Mouse (Mus musculus): ENCODE measurements around the gene Iqck.

Gene Iqck

GRCm38 (mm10) chr7:118914561-118915165 is 59.1 kb downstream of the Iqck start:
- DNase-seq (ENCODE audit: low read depth), result no peak

GRCm38 (mm10) chr7:118919261-118920006 is 63.9 kb downstream of the Iqck start:
- DNase-seq (ENCODE audit: low read depth), result peak; percentile 13

- DNase-seq (ENCODE audit: low read depth), result no peak
These were observed 67.1 kb downstream of the Iqck start for GRCm38 (mm10) chr7:118922441-118923202.

- DNase-seq (ENCODE audit: low read depth), result no peak
These were observed 70.0 kb downstream of the Iqck start for GRCm38 (mm10) chr7:118925547-118925946.

GRCm38 (mm10) chr7:118926516-118927260 is 71.1 kb downstream of the Iqck start:
- DNase-seq (ENCODE audit: low read depth), result no peak

- DNase-seq (ENCODE audit: low read depth), result no peak
These were observed 71.7 kb downstream of the Iqck start for GRCm38 (mm10) chr7:118927279-118927678.

- peak; percentile 16 for DNase-seq (ENCODE audit: low read depth)
These were observed 72.8 kb downstream of the Iqck start for GRCm38 (mm10) chr7:118928316-118928715.

- DNase-seq (ENCODE audit: low read depth), result peak; percentile 18
These were observed 73.4 kb downstream of the Iqck start for GRCm38 (mm10) chr7:118928916-118929315.

- DNase-seq (ENCODE audit: low read depth), result peak; percentile 90
These were observed 74.2 kb downstream of the Iqck start for GRCm38 (mm10) chr7:118929601-118930311.

- peak; percentile 57 for DNase-seq (ENCODE audit: low read depth)
These were observed 76.2 kb downstream of the Iqck start for GRCm38 (mm10) chr7:118931502-118932395.

GRCm38 (mm10) chr7:118935306-118935705 is 79.8 kb downstream of the Iqck start:
- peak; percentile 97 for DNase-seq (ENCODE audit: low read depth)

GRCm38 (mm10) chr7:118936844-118937243 is 81.3 kb downstream of the Iqck start:
- no peak for DNase-seq (ENCODE audit: low read depth)

GRCm38 (mm10) chr7:118937469-118938387 is 82.2 kb downstream of the Iqck start:
- DNase-seq (ENCODE audit: low read depth), result peak; percentile 25

- no peak for DNase-seq (ENCODE audit: low read depth)
These were observed 86.7 kb downstream of the Iqck start for GRCm38 (mm10) chr7:118942297-118942696.

GRCm38 (mm10) chr7:118943170-118943569 is 87.6 kb downstream of the Iqck start:
- no peak for DNase-seq (ENCODE audit: low read depth)

GRCm38 (mm10) chr7:118944884-118945283 is 89.3 kb downstream of the Iqck start:
- DNase-seq (ENCODE audit: low read depth), result no peak

- no peak for DNase-seq (ENCODE audit: low read depth)
These were observed 91.7 kb downstream of the Iqck start for GRCm38 (mm10) chr7:118947241-118947640.

- no peak for DNase-seq (ENCODE audit: low read depth)
These were observed 93.2 kb downstream of the Iqck start for GRCm38 (mm10) chr7:118948677-118949282.

- no peak for DNase-seq (ENCODE audit: low read depth)
These were observed 94.2 kb downstream of the Iqck start for GRCm38 (mm10) chr7:118949749-118950148.

Measured in NIH3T3 (cell line).